Mouse (Mus musculus) cerebellum, adult 18-20 months (tissue): ENCODE results near the gene Wnt7a.

Experiments used
- DNase-seq, 2 experiments: peaks; one replicate each; pipeline ENCODE4 v3.0.0; 2021

Wnt7a gene

DNA sequence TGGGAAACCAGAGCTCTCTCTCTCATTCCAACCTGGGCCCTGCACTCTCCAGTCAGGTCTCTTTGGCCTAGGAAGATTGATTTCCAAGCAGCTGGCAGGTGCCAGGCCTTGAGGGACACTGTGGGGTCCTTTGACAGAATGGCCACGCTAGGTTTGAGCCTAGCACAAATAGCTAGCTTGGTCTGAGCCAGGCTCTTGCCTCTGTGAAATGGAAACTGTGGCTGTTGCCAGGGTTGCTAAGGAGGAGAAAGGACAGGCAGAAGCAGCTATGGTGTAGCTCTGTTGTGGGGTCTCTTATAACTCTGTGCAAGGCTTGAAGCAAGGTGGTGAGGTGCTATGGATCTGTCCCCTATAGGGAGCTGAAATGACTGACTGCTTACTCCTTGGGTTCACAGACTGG is 75.7 kb downstream of the Wnt7a start:
- no peak for DNase-seq

DNA sequence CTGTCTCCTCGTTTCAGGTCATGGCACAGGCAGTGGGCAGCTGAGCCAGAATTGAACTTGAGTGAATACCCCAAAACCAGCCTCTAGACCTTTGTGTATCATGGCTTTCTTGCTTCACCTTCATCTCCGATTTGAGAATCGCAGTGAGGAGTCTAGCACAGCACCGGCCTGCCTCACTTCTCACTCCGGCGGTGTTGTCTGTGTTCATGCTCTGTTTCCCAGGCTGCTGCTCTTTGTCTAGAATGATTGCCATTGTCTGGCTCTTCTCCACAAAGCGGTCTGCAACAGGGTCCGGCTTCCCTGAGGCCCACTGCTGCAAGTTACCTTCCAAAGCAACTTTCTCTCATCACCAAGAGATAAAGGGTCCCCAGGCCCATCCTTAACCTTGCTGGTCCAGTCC is 79.3 kb downstream of the Wnt7a start:
- no peak for DNase-seq

DNA sequence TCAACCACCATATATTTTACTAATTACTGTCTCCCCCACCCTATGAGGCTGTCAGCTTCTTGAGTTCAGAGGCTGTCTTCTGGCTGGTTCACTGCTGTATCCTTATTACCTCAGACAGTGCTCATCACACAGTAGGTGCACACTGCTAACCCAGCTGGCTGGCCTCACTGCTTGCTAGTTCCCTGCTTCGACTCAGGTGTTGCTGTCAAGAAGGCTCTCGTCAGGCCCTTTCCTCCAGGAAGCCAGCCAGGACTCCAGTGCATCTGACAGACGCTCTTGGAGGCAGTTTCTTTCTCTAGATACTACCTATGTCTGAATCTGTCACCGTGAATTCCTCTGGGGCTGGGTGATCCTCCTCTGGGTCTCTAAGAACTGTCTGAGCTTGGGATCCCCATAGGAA is 85.6 kb downstream of the Wnt7a start:
- DNase-seq = peak in 1 of 2 experiments; percentile 24

DNA sequence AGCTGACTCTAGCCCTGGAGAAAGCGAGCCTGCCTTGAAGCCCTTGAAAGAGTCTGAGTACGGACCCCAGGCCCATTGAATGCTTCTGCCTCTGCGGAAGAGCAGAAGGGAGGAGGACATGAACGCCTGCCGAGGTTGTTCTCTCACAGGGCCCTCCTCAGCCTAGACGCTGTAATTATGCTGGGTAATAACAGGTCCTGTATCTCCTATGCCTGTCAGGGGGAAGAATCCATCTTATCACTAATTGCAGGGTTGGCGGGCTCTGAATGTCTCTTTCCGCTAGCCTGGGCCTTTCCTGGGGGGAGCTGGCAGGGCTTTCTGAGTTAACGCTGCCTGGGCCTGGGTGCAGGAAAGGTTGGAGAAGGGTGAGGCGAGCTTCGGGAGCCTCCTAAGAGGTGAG is 86.4 kb downstream of the Wnt7a start:
- no peak for DNase-seq

DNA sequence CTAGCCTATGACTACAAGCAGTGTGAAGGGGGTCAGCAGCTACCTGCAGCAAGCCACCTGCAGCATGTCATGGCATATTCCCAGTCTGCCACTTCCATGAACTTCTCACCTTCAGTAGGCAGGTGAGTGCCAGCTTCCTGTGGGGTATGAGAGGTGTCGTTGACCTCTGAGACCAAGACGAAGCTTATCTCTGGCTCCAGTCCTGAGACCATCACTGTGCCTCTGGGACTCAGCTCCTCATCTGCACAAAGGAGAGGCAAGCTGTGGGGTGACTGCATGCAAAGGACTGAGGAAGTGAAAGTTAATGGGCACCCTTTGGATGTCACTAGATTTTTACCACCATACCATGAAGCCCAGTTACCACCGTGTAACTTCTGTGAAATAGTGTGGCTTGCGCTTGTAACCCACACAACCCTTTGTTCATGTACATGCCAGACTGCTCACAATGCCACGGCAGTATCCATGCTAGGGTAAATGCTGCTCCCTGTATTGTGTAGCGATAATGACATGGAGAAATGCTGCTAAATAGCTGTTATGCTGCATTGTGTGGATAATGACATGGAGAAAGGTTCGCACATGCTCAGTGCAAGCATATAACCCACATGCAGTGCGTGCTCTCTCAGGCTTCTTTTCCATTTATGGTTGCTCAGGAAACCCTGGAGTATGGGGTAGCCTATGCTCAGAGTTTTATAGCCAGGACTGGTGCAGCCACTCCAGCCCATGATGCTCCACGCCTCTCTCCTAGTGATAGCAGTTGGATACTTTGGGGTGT is 89.0 kb downstream of the Wnt7a start:
- no peak for DNase-seq
